Mouse (Mus musculus): Measurements from ENCODE around the gene Rps13. TPM values are rescaled to one million over a fixed set of nuclear protein-coding genes. Genes with fewer than 3 reads are reported as not detected.

Gene Rps13
- polyA plus RNA-seq, 1 experiment: 493 TPM

- no peak for TF ChIP-seq POLR2A (IDR thresholded peaks at IDR 0.05; ENCODE audit: borderline replicate concordance, low read depth, low read length)
- no peak for TF ChIP-seq CTCF (IDR thresholded peaks at IDR 0.05; ENCODE audit: low read depth, low read length)
- no peak overlapping the region for H3K27ac ChIP-seq (ENCODE audit: insufficient read depth, low read depth, low read length)
- peaks cover 4% of the 10 kb centered on the region; the same call in 1 of the 2 replicates for H3K4me1 ChIP-seq (ENCODE audit: control insufficient read depth, insufficient read depth, low read length)
- no peak overlapping the region for H3K4me3 ChIP-seq (ENCODE audit: insufficient read depth, low read length)
These were observed 35.6 kb downstream of the Rps13 start for GRCm38 (mm10) chr7:116298389-116298788.

DNA sequence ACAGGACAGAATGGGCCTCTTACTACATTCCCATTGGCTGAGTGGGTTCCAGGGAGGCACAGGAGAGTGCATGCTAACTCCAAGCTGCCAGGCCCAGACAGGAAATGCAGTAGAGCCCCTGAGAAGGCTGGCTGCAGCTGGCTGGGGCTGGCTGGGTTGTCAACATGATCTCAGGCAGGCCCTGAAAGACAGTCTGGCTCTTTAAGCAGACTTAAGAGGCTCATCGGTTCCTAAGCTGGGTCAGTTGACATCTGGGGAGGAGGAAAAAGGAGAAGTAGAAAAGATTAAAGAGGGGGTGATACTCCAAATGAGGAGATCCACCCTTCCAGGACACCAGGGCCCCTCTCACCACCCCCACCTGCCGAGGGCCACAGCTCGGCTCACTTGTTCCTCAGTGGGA is 39.0 kb downstream of the Rps13 start:
- TF ChIP-seq CTCF (IDR thresholded peaks at IDR 0.05; ENCODE audit: low read depth, low read length) (no peak), POLR2A (IDR thresholded peaks at IDR 0.05; ENCODE audit: borderline replicate concordance, low read depth, low read length) (no peak)
- peaks cover 4% of the 10 kb centered on the region; the same call in 1 of the 2 replicates for H3K4me1 ChIP-seq (ENCODE audit: control insufficient read depth, insufficient read depth, low read length)
- H3K4me3 ChIP-seq (ENCODE audit: insufficient read depth, low read length): no peak overlapping the region
- H3K27ac ChIP-seq (ENCODE audit: insufficient read depth, low read depth, low read length): no peak overlapping the region

DNA sequence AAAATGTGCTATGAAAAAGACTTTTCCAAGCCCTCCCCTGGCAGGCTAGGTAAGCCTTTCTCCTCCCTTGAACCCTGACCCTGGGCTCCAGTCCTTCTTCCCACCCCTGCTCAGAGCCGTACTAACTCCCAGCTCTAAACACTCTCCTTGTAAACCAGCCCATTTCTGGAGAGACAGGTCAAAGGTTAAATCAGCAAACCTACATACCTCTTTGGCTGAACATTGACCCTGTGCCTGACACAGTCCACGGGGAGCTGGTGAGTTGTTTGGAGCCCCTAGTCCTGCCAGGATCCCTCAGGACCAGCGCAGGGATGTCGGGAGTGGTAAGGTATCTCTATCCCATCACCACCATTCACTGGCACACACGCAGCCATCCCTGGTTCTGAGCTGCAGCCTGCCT is 41.6 kb downstream of the Rps13 start:
- TF ChIP-seq CTCF (IDR thresholded peaks at IDR 0.05; ENCODE audit: low read depth, low read length): no peak
- TF ChIP-seq POLR2A (IDR thresholded peaks at IDR 0.05; ENCODE audit: borderline replicate concordance, low read depth, low read length): no peak
- peaks cover 4% of the 10 kb centered on the region; the same call in 1 of the 2 replicates for H3K4me1 ChIP-seq (ENCODE audit: control insufficient read depth, insufficient read depth, low read length)
- no peak overlapping the region for H3K27ac ChIP-seq (ENCODE audit: insufficient read depth, low read depth, low read length)
- no peak overlapping the region for H3K4me3 ChIP-seq (ENCODE audit: insufficient read depth, low read length)

GRCm38 (mm10) chr7:116290559-116290958 is 43.4 kb downstream of the Rps13 start:
- Histone ChIP-seq H3K4me3 (ENCODE audit: insufficient read depth, low read length) (no peak overlapping the region), H3K4me1 (ENCODE audit: control insufficient read depth, insufficient read depth, low read length) (peaks cover 4% of the 10 kb centered on the region; the same call in 1 of the 2 replicates), H3K27ac (ENCODE audit: insufficient read depth, low read depth, low read length) (no peak overlapping the region)
- TF ChIP-seq POLR2A (IDR thresholded peaks at IDR 0.05; ENCODE audit: borderline replicate concordance, low read depth, low read length) (no peak), CTCF (IDR thresholded peaks at IDR 0.05; ENCODE audit: low read depth, low read length) (no peak)

DNA sequence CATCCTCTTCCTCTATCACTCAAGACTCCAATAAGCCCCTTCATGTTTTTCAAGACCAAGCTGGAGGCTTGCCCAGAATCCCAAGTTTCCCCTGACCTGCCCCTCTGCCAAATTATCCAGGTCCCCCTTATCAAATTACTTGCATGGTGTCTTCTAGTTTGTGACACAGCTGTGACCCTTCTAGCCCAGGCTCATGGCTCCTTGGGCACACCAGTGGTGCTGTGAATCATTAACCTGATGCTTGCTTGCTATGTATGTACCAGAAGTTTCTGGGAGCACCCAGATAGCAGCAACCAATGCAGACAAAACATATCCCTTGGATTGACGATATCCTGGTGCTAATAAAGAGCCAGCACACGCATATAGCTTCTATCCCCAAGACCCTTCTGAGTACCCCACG is 45.0 kb downstream of the Rps13 start:
- Histone ChIP-seq H3K27ac (ENCODE audit: insufficient read depth, low read depth, low read length) (no peak overlapping the region), H3K4me1 (ENCODE audit: control insufficient read depth, insufficient read depth, low read length) (no peaks in the 10 kb centered on the region), H3K4me3 (ENCODE audit: insufficient read depth, low read length) (no peak overlapping the region)
- no peak for TF ChIP-seq POLR2A (IDR thresholded peaks at IDR 0.05; ENCODE audit: borderline replicate concordance, low read depth, low read length)
- no peak for TF ChIP-seq CTCF (IDR thresholded peaks at IDR 0.05; ENCODE audit: low read depth, low read length)

DNA sequence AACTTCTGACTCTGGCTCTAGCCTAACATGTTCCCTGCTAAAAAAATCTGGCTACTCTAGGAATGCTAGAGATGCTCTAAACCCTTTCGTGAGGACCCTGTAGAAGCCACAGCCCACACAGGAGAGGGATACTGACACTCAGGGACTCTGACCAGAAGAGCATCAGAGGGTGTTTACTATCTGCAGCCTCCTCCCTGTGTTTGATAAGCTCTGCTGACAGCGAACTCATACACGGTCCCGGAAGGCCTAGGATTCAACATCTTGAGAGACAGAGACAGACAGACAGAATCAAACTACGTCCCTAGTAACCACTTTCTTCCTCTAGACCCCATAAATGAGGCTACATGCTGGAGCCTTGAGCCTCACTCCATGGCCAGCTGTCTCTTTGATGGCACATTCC is 46.0 kb downstream of the Rps13 start:
- H3K4me1 ChIP-seq (ENCODE audit: control insufficient read depth, insufficient read depth, low read length): no peaks in the 10 kb centered on the region
- H3K4me3 ChIP-seq (ENCODE audit: insufficient read depth, low read length): no peak overlapping the region
- H3K27ac ChIP-seq (ENCODE audit: insufficient read depth, low read depth, low read length): no peak overlapping the region
- TF ChIP-seq CTCF (IDR thresholded peaks at IDR 0.05; ENCODE audit: low read depth, low read length): no peak
- TF ChIP-seq POLR2A (IDR thresholded peaks at IDR 0.05; ENCODE audit: borderline replicate concordance, low read depth, low read length): no peak

- no peak for TF ChIP-seq CTCF (IDR thresholded peaks at IDR 0.05; ENCODE audit: low read depth, low read length)
- no peak for TF ChIP-seq POLR2A (IDR thresholded peaks at IDR 0.05; ENCODE audit: borderline replicate concordance, low read depth, low read length)
- no peaks in the 10 kb centered on the region for H3K4me1 ChIP-seq (ENCODE audit: control insufficient read depth, insufficient read depth, low read length)
- no peak overlapping the region for H3K27ac ChIP-seq (ENCODE audit: insufficient read depth, low read depth, low read length)
- no peak overlapping the region for H3K4me3 ChIP-seq (ENCODE audit: insufficient read depth, low read length)
These were observed 47.2 kb downstream of the Rps13 start for GRCm38 (mm10) chr7:116286611-116287355.

- Histone ChIP-seq H3K27ac (ENCODE audit: insufficient read depth, low read depth, low read length) (no peak overlapping the region), H3K4me1 (ENCODE audit: control insufficient read depth, insufficient read depth, low read length) (no peaks in the 10 kb centered on the region), H3K4me3 (ENCODE audit: insufficient read depth, low read length) (no peak overlapping the region)
- TF ChIP-seq CTCF (IDR thresholded peaks at IDR 0.05; ENCODE audit: low read depth, low read length): no peak
- no peak for TF ChIP-seq POLR2A (IDR thresholded peaks at IDR 0.05; ENCODE audit: borderline replicate concordance, low read depth, low read length)
These were observed 47.8 kb downstream of the Rps13 start for GRCm38 (mm10) chr7:116286173-116286572.

- Histone ChIP-seq H3K4me1 (ENCODE audit: control insufficient read depth, insufficient read depth, low read length) (no peaks in the 10 kb centered on the region), H3K27ac (ENCODE audit: insufficient read depth, low read depth, low read length) (no peak overlapping the region), H3K4me3 (ENCODE audit: insufficient read depth, low read length) (no peak overlapping the region)
- no peak for TF ChIP-seq CTCF (IDR thresholded peaks at IDR 0.05; ENCODE audit: low read depth, low read length)
- no peak for TF ChIP-seq POLR2A (IDR thresholded peaks at IDR 0.05; ENCODE audit: borderline replicate concordance, low read depth, low read length)
These were observed 48.8 kb downstream of the Rps13 start for GRCm38 (mm10) chr7:116285216-116285615.

DNA sequence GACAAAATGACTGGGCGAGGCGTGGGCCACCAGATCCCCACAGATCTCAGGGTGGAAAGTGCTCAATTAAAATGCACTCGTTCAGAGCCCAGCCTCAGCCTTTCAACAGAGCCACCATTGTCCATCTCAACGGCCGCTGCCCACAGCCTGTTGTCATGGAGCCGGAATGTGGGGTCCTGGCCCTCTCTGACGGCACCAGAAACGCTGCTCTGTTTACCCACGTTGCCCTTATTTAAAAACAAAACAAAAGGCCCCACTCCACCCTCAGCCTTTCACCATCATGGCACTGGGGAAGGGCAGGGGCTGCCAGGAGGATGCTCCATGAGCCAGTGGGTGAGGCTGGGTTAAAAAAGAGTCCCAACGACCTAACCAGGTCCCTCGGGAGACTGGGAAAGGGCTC is 51.2 kb downstream of the Rps13 start:
- TF ChIP-seq POLR2A (IDR thresholded peaks at IDR 0.05; ENCODE audit: borderline replicate concordance, low read depth, low read length): no peak
- TF ChIP-seq CTCF (IDR thresholded peaks at IDR 0.05; ENCODE audit: low read depth, low read length): no peak
- no peak overlapping the region for H3K27ac ChIP-seq (ENCODE audit: insufficient read depth, low read depth, low read length)
- no peak overlapping the region for H3K4me3 ChIP-seq (ENCODE audit: insufficient read depth, low read length)
- H3K4me1 ChIP-seq (ENCODE audit: control insufficient read depth, insufficient read depth, low read length): no peaks in the 10 kb centered on the region

Other genes starting within 250 kb of the Rps13 start
- not detected in 2 replicates for gene Gm4353, start 249.6 kb downstream of the Rps13 start, polyA plus RNA-seq (2012; ENCODE audit: insufficient read depth, insufficient read length, missing spikeins)
- 1.1 TPM in 1 of 2 replicates, not detected in the other for gene Plekha7, start 25.8 kb downstream of the Rps13 start, polyA plus RNA-seq (2012; ENCODE audit: insufficient read depth, insufficient read length, missing spikeins)
- 38.3 and 41.3 TPM in 2 replicates for gene Pik3c2a, start 109.3 kb upstream of the Rps13 start, polyA plus RNA-seq (2012; ENCODE audit: insufficient read depth, insufficient read length, missing spikeins)
- gene Nucb2, start 170.2 kb upstream of the Rps13 start, polyA plus RNA-seq (2012; ENCODE audit: insufficient read depth, insufficient read length, missing spikeins): 52.9 and 55.8 TPM in 2 replicates

Data from bone marrow macrophage, adult 2 months (primary cell).